Comparison of ENCODE assay signal across 8 mouse cellular contexts in the genomic region with DNA sequence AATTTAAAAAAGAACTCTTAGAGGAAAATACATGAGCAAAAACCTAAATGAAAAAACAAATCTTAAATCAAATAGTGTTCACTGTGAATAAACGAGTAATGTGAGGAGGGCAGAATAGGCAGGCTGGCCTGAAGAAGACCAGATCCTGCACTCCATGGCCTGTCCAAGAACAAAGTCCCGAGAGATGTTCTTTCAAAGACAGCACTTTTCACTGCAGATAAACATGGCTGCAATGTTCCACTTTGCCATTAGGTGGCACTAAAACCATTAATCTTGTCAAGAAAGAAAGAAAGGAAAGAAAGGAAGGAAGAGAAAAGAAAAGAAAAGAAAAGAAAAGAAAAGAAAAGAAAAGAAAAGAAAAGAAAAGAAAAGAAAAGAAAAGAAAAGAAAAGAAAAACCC. TPM values are rescaled to one million over a fixed set of nuclear protein-coding genes. Genes with fewer than 3 reads are reported as not detected.
DNase-seq lines count a peak whose midpoint lies in the region; ATAC-seq lines count a peak whose summit lies in the region.

No protein-coding gene starts in this region.

- no peak overlapping the region for H3K4me2 ChIP-seq in kidney, embryonic 15.5 days

- no peaks in the 10 kb centered on the region for H3K36me3 ChIP-seq in kidney, embryonic 15.5 days

- ATAC-seq in kidney, embryonic 15.5 days (replicated peaks; ENCODE audit: low FRiP score), result no peak

- no peak overlapping the region for H3K4me3 ChIP-seq in kidney, embryonic 15.5 days (replicated peaks)

- H3K27ac ChIP-seq in kidney, embryonic 15.5 days, result no peak overlapping the region

- 0 out of 2 replicates have a peak, but pooled peaks cover 3% of the 10 kb centered on the region for H3K4me1 ChIP-seq in kidney, embryonic 15.5 days

- no peaks in the 10 kb centered on the region for H3K9me3 ChIP-seq in kidney, embryonic 15.5 days (replicated peaks)

- peak; percentile 46 for DNase-seq in kidney, adult 18-20 months
- peak; percentile 53 for DNase-seq in MEL-GATA-1-ER (ENCODE audit: extremely low read depth, low read depth)
- DNase-seq in cerebellum, adult 18-20 months, result peak; percentile 72 to 75
- DNase-seq in gastrocnemius, adult 18-20 months (ENCODE audit: low spot score), result peak; percentile 70
- DNase-seq in layer of hippocampus, adult 9-11 months, result peak; percentile 33
- DNase-seq in naive thymus-derived CD4-positive, alpha-beta T cell, adult 2 months (ENCODE audit: low read depth), result peak; percentile 76
- DNase-seq in thymus, postnatal 25 days, result peak; percentile 44

- WGBS in kidney, embryonic 15.5 days, result 11% methylated on average over 2 of the region's 2 CpGs

- H3K27me3 ChIP-seq in kidney, embryonic 15.5 days, result no peaks in the 10 kb centered on the region

- H3K9ac ChIP-seq in kidney, embryonic 15.5 days, result no peak overlapping the region

RNA-seq across cellular contexts. Expression of a gene that starts 49.8 kb away (rescaled TPM):
- polyA plus RNA-seq in kidney, embryonic 15.5 days (2015; fragmentation: Nextera tagmentation; extraction: Ambion mirVana), result 10.1 and 10.8 TPM in 2 replicates
- total RNA-seq in gastrocnemius, adult 18-20 months (2021), result 10 to 100 TPM; 10.9 to 12.1 TPM
